Mouse (Mus musculus) testis, adult 10 weeks (tissue): Measurements from ENCODE around the gene Pycr1. TPM values are rescaled to one million over a fixed set of nuclear protein-coding genes. Genes with fewer than 3 reads are reported as not detected.

ENCODE experiments used
- polyA plus RNA-seq: library from polyadenylated mRNA; stranded (reverse); fragments of 350-450 nt; fragmentation: Illumina TruSeq; extraction: RNeasy Lipid Tissue Mini Kit (QIAGEN cat#74804); gene quantifications from one replicate; pipeline ENCODE4 v1.2.3, GENCODE M21; 2014; ENCODE audit warnings: low read depth, low replicate concordance

Pycr1 gene
- polyA plus RNA-seq: 0.39 TPM

DNA sequence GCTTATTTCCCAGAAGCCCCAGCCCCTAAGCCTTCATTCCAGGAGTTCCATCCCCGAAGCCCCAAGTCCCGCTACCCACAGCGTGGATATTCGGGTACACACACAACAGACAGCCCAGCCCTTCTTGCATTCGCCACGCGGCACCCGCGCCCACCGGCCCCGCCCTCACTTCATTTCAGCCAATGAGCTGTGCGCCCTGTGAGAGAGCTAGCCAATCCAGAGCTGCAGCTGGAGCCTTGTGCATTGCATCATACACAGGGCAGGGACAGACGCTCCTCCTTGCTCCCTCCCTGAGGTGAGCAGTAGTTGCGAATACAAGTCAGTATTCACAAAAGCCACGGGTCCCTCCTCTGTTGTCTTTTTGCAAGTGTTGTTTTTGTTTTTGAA, at the start of gene Pycr1:
Gene Pycr1 (minus strand): TSS at position 169 of the 387 bp plus-strand sequence.

DNA sequence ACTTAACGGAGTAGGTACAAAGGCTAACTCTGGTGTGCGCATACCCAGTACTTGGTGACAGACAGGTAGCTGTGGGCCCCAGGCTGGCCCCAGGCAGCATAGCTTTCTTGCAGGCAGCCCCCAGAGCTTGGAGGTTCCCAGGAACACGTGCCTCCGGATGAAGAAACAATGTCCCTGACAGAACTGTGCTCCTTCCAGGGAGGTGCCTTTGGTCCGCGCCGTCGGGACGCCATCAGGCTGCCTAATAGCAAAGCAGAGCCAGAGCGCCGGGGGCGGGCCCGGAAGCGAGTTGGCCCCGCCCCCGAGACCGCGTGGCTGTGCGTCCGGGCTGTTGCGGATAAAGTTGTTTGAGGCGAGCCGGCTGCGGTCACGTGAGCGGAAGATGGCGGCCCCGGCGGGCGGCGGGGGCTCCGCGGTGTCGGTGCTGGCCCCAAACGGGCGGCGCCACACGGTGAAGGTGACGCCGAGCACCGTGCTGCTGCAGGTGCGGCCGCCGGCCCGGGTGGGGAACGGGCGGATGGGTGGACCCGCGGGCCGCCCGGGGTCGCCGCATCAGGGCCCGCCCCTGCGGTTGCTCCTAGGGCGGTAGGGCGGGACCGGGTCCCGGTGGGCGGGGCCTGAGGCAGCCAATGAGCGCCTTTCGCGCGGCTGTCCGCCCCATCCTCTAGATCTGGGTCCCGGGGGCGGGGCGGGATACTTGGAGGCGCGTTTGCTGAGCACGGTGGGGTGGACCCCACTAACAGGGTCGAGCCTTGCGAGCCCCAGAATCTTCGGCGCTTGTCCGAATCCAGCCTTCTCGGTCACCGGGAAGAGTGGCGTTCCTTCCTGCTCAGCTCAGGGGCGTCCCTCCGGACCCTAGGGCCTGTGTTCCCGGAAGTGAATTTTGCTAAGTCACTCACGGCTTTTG, 29.4 kb upstream of the Pycr1 start, which contains the start of gene Aspscr1:
Gene Aspscr1 (plus strand): TSS at position 287 of the 907 bp plus-strand sequence.

DNA sequence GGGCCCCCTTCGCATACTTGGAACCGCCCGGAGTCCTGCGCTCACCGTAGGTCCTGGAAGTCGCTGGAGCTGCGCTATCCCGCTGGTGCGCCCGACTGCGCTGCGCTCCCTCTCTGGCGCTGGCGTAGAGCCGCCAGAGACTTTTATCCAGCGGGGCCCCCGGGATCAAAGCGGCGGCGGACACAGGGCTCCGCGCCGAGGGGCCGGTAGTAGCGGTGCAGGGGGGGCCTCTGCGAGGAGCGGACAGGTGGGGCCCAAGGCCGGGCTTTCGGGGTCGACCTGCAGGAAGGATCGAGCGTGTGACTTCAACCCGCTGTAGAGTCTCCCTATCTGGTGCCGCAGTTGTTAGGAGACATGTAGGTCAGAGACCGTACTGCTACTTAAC, 17.5 kb upstream of the Pycr1 start, which contains the start of gene Notum:
Gene Notum (minus strand): TSS at position 100 of the 385 bp plus-strand sequence.

DNA sequence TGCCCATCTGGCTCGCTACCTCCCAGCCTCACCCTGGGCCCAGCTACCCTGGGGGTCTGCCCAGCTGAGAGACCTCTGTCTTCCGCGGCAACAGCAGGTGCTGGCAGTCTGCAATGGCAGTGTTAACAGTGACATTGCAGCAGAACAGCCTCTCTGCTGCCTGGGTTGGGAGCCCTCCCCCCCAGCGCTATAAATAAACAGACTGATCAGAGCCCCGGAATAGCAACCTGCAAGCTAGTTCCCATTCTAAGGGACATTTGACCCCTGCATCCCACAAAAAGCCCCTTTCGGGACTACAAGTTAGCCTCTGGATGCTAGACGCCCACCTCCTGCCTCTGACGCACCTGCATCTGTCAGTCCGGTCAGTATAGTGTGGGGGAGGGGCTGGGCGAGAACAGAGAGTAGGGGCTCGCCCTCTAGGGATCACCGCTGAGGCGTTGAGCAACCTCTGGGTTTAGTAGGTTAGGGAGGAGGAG, 4.5 kb upstream of the Pycr1 start, which contains the start of gene Myadml2:
Gene Myadml2 (minus strand): TSS at position 158 of the 476 bp plus-strand sequence.

DNA sequence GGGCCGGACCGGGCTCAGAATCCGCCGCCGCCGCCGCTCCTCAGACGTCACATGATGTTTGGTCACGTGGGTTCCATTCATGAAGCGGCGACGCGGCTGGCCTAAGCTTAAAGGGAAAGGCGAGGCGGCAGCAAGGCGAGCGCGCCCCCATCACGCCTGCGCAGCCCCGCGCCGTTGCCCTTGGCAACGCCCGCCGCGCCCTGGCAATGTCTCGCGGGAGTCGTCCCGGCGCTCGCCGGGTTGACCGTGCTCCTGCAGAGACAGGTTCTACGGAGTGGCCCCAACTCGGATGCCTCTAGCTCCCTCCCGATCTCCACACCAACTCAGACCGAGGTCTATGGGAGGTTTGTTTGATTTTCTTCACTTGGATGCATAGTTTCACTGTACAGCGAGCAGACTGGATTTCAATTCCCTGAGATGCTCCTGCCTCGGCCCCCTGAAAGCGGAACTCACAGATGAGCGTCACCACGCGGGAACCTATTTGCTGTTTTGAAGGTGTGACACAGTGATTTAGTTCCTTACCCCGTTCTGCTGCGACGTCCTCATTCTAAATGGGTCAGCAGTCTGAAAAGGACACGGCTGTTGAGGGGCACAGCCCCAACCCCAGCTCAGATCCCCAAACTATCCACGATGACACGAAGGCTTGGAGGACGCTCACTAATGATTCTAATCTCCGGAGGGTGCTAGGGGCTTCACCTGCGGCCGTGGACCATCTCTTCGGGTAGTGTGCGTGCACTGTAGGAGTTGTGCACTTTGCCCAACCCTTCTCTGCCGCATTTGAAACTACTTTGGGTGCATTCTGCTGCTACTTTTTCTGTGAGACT, 9.8 kb downstream of the Pycr1 start, which contains the start of gene Mafg:
Gene Mafg (minus strand): TSS at position 81 of the 824 bp plus-strand sequence.

DNA sequence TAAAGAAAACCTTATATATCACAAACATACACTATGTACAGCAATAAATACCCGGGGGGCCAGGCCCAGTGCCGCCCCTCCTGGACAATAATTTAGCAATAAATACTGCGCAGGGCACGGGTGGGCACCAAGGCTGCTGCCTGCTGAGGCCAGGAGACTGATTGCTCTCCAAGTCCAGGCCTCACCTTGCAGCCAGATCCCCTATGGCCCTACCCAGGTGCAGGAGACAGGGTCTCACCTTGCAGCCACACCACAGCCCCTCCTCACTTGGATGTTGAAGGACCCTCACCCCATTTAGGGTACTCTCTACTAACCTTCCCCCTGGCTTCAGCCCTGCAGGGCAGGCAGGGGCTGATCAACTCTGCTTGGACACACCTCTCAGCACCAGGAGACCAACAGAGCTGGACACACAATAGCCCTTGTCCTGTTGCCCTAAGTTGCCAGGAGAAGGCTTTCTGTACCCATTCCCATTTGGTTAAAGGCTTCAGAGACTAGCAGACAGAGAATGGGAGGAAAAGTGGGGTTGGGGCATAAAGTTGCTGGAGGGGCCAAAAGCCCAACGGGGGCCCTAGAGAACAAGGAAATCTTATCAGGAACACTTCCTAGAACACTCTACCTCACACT, 18.3 kb downstream of the Pycr1 start, which contains the start of gene Sirt7:
Gene Sirt7 (minus strand): TSS at position 89 of the 624 bp plus-strand sequence.

DNA sequence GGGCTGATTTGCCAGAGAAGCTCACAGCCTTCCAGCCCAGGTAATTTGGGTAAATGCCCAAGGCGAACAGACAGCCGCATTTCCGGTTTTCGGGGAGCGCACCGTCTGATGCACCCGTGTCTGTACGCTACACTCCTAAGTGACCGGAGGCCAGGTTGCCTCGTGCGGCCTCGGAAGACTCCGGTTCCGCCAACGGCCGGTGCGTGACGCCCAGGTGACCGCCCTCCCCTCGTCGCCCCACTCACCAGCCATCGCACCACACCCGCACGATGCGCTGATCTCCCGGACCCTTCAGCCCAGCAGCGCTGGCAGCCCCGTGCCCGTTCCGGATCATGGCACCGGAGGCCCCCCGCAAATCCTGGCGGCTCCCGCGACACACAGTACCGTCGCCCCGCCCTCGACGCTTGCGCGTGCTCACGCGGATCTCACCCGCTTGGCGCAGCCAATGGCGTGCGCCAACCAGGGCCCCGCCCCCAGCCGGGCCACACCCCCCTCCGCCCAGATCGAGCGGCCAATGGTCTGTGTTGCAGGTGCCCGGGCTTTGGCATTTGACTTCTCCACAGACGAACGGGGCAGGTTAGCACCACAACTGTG, 26.0 kb downstream of the Pycr1 start, which contains the start of gene Pcyt2:
Gene Pcyt2 (minus strand): TSS at position 418 of the 594 bp plus-strand sequence.

DNA sequence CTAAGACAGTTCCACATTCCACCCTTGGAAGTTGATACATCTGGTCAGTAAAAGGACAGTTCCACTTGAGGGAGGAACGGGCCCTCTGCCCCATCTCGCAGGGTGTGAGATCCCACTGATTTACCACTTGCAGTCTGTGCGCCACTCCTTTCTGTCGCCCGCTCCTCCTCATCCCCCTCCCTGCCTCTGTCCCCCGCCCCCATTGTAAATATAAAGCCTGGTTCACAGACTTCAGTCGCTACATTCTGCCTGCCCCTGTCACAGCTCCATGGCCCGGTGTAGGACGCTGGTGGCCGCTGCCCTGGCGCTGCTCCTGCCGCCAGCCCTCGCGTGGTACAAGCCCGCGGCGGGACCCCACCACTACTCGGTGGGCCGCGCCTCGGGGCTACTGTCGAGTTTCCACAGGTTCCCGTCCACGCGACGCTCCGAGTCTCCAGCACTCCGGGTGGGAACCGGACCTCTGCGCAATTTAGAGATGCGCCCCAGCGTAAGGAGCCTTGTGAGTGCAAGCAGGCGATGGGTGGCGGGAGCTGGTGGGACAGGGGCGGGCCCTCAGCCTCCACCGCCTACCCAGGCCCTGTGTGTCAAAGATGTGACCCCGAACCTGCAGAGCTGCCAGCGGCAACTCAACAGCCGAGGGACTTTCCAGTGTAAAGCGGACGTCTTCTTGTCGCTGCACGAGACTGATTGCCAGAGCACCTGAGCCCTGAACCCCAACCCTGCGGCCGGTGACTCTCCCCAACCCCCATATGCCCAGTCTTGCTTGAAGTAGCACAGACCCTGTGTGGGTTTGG, 35.1 kb downstream of the Pycr1 start, which contains the start of gene Npb:
Gene Npb (plus strand): TSS at position 237 of the 794 bp plus-strand sequence.

DNA sequence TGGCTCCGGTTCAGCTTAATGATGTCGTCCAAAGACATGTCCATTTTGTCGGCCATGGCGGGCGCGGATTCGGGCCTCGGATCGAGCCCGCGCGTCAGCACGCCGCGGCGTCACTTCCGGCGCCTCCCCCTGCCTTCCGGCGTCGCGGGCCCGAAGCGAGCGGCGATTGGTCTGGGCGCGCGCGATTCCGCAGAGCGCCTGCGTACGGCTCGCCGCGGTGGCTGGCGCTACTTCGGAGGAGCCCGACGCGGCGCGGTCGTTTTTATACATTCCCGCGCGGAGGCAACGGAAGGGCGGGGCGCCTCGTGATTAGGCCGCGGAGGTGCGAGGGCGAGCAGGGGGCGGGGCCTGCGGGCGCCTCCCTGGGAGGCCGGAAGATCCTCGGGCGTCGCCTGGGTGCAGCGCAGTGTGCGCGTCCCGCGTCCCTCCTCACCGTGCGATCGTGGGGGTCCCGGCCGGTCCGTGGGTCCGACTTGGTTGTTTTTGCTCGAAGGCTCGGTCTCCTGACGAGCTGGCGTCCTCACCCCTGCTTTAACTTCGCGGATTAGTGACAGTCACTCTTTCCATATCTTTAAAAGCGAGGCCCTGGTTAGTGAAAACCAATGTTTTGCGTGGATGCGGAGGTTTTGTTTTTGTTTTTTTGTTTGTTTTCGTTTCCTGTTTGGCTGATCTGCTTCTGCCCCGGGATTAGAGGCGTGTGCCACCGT, 45.1 kb downstream of the Pycr1 start, which contains the start of the genes Alyref and Anapc11:
Gene Alyref (minus strand): TSS at position 83 of the 707 bp plus-strand sequence.
Gene Anapc11 (plus strand): TSS at position 139 of the 707 bp plus-strand sequence.

Other genes starting within 250 kb of the Pycr1 start
- 35.9 TPM for gene Nploc4, start 206.1 kb downstream of the Pycr1 start, polyA plus RNA-seq
- gene Tspan10, start 201.1 kb downstream of the Pycr1 start, polyA plus RNA-seq: not detected
- gene Pde6g, start 190.3 kb downstream of the Pycr1 start, polyA plus RNA-seq: 0.14 TPM
- gene Oxld1, start 185.7 kb downstream of the Pycr1 start, polyA plus RNA-seq: not detected
- 6.0 TPM for gene Ccdc137, start 185.7 kb downstream of the Pycr1 start, polyA plus RNA-seq
- 10.9 TPM for gene Arl16, start 176.2 kb downstream of the Pycr1 start, polyA plus RNA-seq
- 3.0 TPM for gene Mrpl12, start 159.2 kb downstream of the Pycr1 start, polyA plus RNA-seq
- 0.31 TPM for gene Slc25a10, start 151.9 kb downstream of the Pycr1 start, polyA plus RNA-seq
- gene Gcgr, start 113.1 kb downstream of the Pycr1 start, polyA plus RNA-seq: not detected
- gene Mcrip1, start 94.0 kb downstream of the Pycr1 start, polyA plus RNA-seq: 3.2 TPM
- gene Ppp1r27, start 92.6 kb downstream of the Pycr1 start, polyA plus RNA-seq: 2.5 TPM
- gene P4hb, start 70.5 kb downstream of the Pycr1 start, polyA plus RNA-seq: 41.5 TPM
- gene Arhgdia, start 62.1 kb downstream of the Pycr1 start, polyA plus RNA-seq: 5.0 TPM
- 15.0 TPM for gene Alyref, start 45.4 kb downstream of the Pycr1 start, polyA plus RNA-seq
- 9.5 TPM for gene Anapc11, start 45.3 kb downstream of the Pycr1 start, polyA plus RNA-seq
- gene Npb, start 35.3 kb downstream of the Pycr1 start, polyA plus RNA-seq: not detected
- 6.7 TPM for gene Pcyt2, start 25.8 kb downstream of the Pycr1 start, polyA plus RNA-seq
- 1.2 TPM for gene Sirt7, start 18.5 kb downstream of the Pycr1 start, polyA plus RNA-seq
- 1.8 TPM for gene Mafg, start 10.2 kb downstream of the Pycr1 start, polyA plus RNA-seq
- gene Myadml2, start 4.4 kb upstream of the Pycr1 start, polyA plus RNA-seq: not detected
- not detected for gene Notum, start 17.4 kb upstream of the Pycr1 start, polyA plus RNA-seq
- 4.5 TPM for gene Aspscr1, start 29.2 kb upstream of the Pycr1 start, polyA plus RNA-seq
- gene Cenpx, start 70.0 kb upstream of the Pycr1 start, polyA plus RNA-seq: 2.4 TPM
- 0.18 TPM for gene Lrrc45, start 70.2 kb upstream of the Pycr1 start, polyA plus RNA-seq
- not detected for gene Rac3, start 77.7 kb upstream of the Pycr1 start, polyA plus RNA-seq
- not detected for gene Dcxr, start 83.5 kb upstream of the Pycr1 start, polyA plus RNA-seq
- gene Cbr2, start 88.3 kb upstream of the Pycr1 start, polyA plus RNA-seq: 0.66 TPM
- gene Hmga1b, start 119.0 kb upstream of the Pycr1 start, polyA plus RNA-seq: not detected
- 0.21 TPM for gene Rfng, start 140.4 kb upstream of the Pycr1 start, polyA plus RNA-seq
- gene Gps1, start 140.5 kb upstream of the Pycr1 start, polyA plus RNA-seq: 39.3 TPM
- 9.6 TPM for gene Dus1l, start 152.6 kb upstream of the Pycr1 start, polyA plus RNA-seq
- gene Fasn, start 180.8 kb upstream of the Pycr1 start, polyA plus RNA-seq: 0.92 TPM